Mouse (Mus musculus) bone marrow macrophage, adult 2 months (primary cell): ENCODE results near the gene Gm20388.

Source experiments
- CTCF ChIP-seq: IDR thresholded peaks from 2 replicates; pipeline ENCODE4 v1.5.1; 2012; ENCODE audit warnings: low read depth, mild to moderate bottlenecking, low read length, moderate library complexity
- POLR2A ChIP-seq: IDR thresholded peaks from 2 replicates; pipeline ENCODE4 v1.6.1; 2012; ENCODE audit warnings: mild to moderate bottlenecking, low read depth, low read length, borderline replicate concordance

DNA sequence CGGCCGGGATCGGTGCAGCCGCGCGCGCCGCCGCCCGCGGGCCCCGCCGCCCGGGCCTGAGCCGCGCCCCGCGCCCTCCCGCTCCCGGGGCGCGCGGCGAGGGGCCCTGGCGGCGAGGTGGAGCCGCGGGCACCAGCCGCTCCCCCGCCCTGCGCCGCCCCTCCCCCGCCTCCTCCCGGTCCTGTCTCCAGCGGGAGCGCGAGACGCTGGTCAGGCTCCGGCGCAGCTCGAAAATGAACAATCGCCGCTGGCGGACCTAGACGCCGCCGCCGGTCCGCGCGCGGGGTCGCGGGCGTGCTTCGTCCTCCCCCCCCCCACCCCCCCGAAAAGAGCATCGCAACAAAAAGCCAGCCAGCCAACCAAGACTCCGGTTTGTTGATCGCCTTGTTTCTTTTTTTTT, 1819.5 kb downstream of the Gm20388 start:
- no peak for TF ChIP-seq POLR2A
- no peak for TF ChIP-seq CTCF
